ENCODE assay signal across 8 mouse cellular contexts in the genomic region with DNA sequence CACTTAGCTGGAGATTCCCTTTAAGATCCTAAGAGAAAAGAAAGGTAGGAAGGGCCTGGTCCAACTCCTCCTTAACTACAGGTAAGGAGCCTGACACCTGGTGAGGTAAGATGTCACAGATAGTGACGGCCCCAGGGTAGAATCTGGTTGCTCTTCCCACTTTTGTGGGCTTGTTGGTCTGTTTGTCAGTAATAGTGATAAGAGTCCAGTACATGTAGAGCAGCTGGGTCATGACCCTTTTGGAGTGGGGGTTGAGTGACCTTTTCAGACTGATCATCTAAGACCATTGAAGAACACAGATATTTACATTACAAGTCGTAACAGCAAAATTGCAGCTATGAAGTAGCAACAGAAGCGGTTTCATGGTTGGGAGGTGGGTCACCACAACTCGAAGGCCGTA. TPM values are rescaled to one million over a fixed set of nuclear protein-coding genes. Genes with fewer than 3 reads are reported as not detected.
A peak's percentile ranks its signal among the peaks of the same experiment; 100 is the strongest.
DNase-seq lines count a peak whose midpoint lies in the region; ATAC-seq and TF ChIP-seq lines count a peak whose summit lies in the region.

No protein-coding gene starts in this region.

- in situ Hi-C loops in ES-E14 (cut with MboI; ENCODE audit: low sequenced_read_pairs in 2 of 2, unreplicated experiment in 2 of 2) = no loop called here

- 80% methylated on average over 5 of the region's 5 CpGs for WGBS in heart, embryonic 10.5 days
- 95% methylated on average over 5 of the region's 5 CpGs for WGBS in hindbrain, embryonic 10.5 days
- WGBS in liver, embryonic 16.5 days (ENCODE audit: insufficient replicate concordance) = 67% methylated on average over 5 of the region's 5 CpGs

- peaks cover 14% of the 10 kb centered on the region for H3K4me1 ChIP-seq in heart, embryonic 10.5 days
- peaks cover 0 to 4% of the 10 kb centered on the region in 2 experiments; a peak in 2 of 4 replicates for H3K4me1 ChIP-seq in ES-E14 (ENCODE audit: control insufficient read depth in 2 of 2, insufficient read depth in 2 of 2, low read length in 2 of 2, poor library complexity in 1 of 2)
- H3K4me1 ChIP-seq in hindbrain, embryonic 10.5 days (replicated peaks) = peaks cover 28% of the 10 kb centered on the region
- peaks cover 16% of the 10 kb centered on the region for H3K4me1 ChIP-seq in liver, embryonic 16.5 days (ENCODE audit: control insufficient read depth, low read depth, low read length)

- H3K27me3 ChIP-seq in heart, embryonic 10.5 days (ENCODE audit: insufficient read depth, poor library complexity, severe bottlenecking) = no peaks in the 10 kb centered on the region
- no peaks in the 10 kb centered on the region for H3K27me3 ChIP-seq in hindbrain, embryonic 10.5 days (ENCODE audit: insufficient read depth, poor library complexity, severe bottlenecking)
- H3K27me3 ChIP-seq in liver, embryonic 16.5 days (ENCODE audit: control insufficient read depth, insufficient read depth, low read depth, low read length) = no peaks in the 10 kb centered on the region

- no peaks in the 10 kb centered on the region for H3K9me3 ChIP-seq in heart, embryonic 10.5 days
- no peaks in the 10 kb centered on the region for H3K9me3 ChIP-seq in ES-E14 (ENCODE audit: control insufficient read depth, insufficient read depth, low read depth, low read length)
- no peaks in the 10 kb centered on the region for H3K9me3 ChIP-seq in hindbrain, embryonic 10.5 days
- H3K9me3 ChIP-seq in liver, embryonic 16.5 days (replicated peaks; ENCODE audit: control insufficient read depth, low read length) = no peaks in the 10 kb centered on the region

- no peak overlapping the region for H3K27ac ChIP-seq in heart, embryonic 10.5 days
- H3K27ac ChIP-seq in ES-E14 (ENCODE audit: insufficient read depth, low read depth, low read length, poor library complexity, severe bottlenecking) = no peak overlapping the region
- no peak overlapping the region for H3K27ac ChIP-seq in hindbrain, embryonic 10.5 days
- no peak overlapping the region; the same call in 1 of the 2 replicates for H3K27ac ChIP-seq in liver, embryonic 16.5 days (ENCODE audit: low read length)

- H3K36me3 ChIP-seq in heart, embryonic 10.5 days = peaks cover 34% of the 10 kb centered on the region
- peaks cover 7% of the 10 kb centered on the region for H3K36me3 ChIP-seq in ES-E14 (ENCODE audit: control insufficient read depth, insufficient read depth, low read length, poor library complexity, severe bottlenecking)
- peaks cover 36% of the 10 kb centered on the region for H3K36me3 ChIP-seq in hindbrain, embryonic 10.5 days
- H3K36me3 ChIP-seq in liver, embryonic 16.5 days (ENCODE audit: control insufficient read depth, insufficient read depth) = peaks cover 11% of the 10 kb centered on the region

- H3K9ac ChIP-seq in ES-E14 (ENCODE audit: insufficient read depth, low read depth, low read length, poor library complexity, severe bottlenecking) = no peak overlapping the region; the same call in 1 of the 2 replicates
- no peak overlapping the region; the same call in 1 of the 2 replicates for H3K9ac ChIP-seq in liver, embryonic 16.5 days (ENCODE audit: low read depth, low read length)

- DNase-seq in heart, embryonic 10.5 days (ENCODE audit: low spot score) = peak; percentile 61
- DNase-seq in heart, postnatal 10 days = no peak
- DNase-seq in ES-E14 (ENCODE audit: low read depth, low spot score) = no peak
- no peak for DNase-seq in hindbrain, embryonic 10.5 days (ENCODE audit: low spot score)
- DNase-seq in embryo, embryonic 9.5 days (ENCODE audit: extremely low spot score) = no peak
- no peak for DNase-seq in yolk sac, embryonic 10.5 days (ENCODE audit: low spot score)
- no peak for DNase-seq in gastrocnemius, postnatal 10 days

- H3K4me2 ChIP-seq in liver, embryonic 16.5 days (ENCODE audit: low read depth, low read length) = peak overlapping the region; percentile 91

- peak overlapping the region; percentile 95 for H3K4me3 ChIP-seq in heart, embryonic 10.5 days
- H3K4me3 ChIP-seq in ES-E14 (ENCODE audit: insufficient read depth in 1 of 2, low read depth in 1 of 2, low read length in 2 of 2, poor library complexity in 1 of 2, severe bottlenecking in 1 of 2) = peak overlapping the region; percentile 85 to 92; a peak in 2 of 4 replicates
- H3K4me3 ChIP-seq in hindbrain, embryonic 10.5 days = peak overlapping the region; percentile 97
- H3K4me3 ChIP-seq in liver, embryonic 16.5 days (ENCODE audit: low read depth, low read length) = peak overlapping the region; percentile 78

- intact Hi-C loops in heart, postnatal 10 days (cut with DNase I) = no loop called here

- no peak for ATAC-seq in liver, embryonic 16.5 days (ENCODE audit: low read depth)

TF ChIP-seq in ES-E14, 5 proteins besides CTCF, POLR2A, EP300 and RAD21:
- TF ChIP-seq ZC3H11A (IDR thresholded peaks at IDR 0.05; ENCODE audit: borderline replicate concordance, low read depth, low read length) (no peak), CHD2 (IDR thresholded peaks at IDR 0.05; ENCODE audit: low read depth, low read length) (no peak), ZNF384 (IDR thresholded peaks at IDR 0.05; ENCODE audit: low read depth, low read length) (no peak), HCFC1 (IDR thresholded peaks at IDR 0.05; ENCODE audit: borderline replicate concordance, insufficient read depth, low read length) (no peak), MAFK (IDR thresholded peaks at IDR 0.05; ENCODE audit: insufficient read depth, low read depth, low read length) (no peak)
TF ChIP-seq in ES-E14: peak in this region for 0.

RNA-seq across cellular contexts. Expression of a gene that starts 1.2 kb away (rescaled TPM):
- polyA plus RNA-seq in heart, embryonic 10.5 days (2016; fragmentation: Nextera tagmentation; extraction: Ambion mirVana) = 15.2 and 16.1 TPM in 2 replicates
- total RNA-seq in heart, postnatal 10 days (2021) = 10 to 100 TPM; 16.0 to 17.8 TPM
- 26.1 and 32.4 TPM in 2 replicates for total RNA-seq in ES-E14 (2012; rRNA removed)
- 19.6 and 25.4 TPM in 2 replicates for polyA plus RNA-seq in hindbrain, embryonic 10.5 days (2016; fragmentation: Nextera tagmentation; extraction: Ambion mirVana)
- 4.6 and 5.5 TPM in 2 replicates for polyA plus RNA-seq in liver, embryonic 16.5 days (2015; fragmentation: Nextera tagmentation; extraction: Ambion mirVana)
- total RNA-seq in gastrocnemius, postnatal 10 days (2021) = 10 to 100 TPM; 11.5 to 15.6 TPM
